Mouse (Mus musculus): ENCODE data around the gene Dna2. TPM values are rescaled to one million over a fixed set of nuclear protein-coding genes. Genes with fewer than 3 reads are reported as not detected.
"Not testable (repeated sequence)": the region's sequence is repeated elsewhere in the genome, so short reads cannot be mapped to it uniquely, and the experiment has no call there.

Gene Dna2
- polyA plus RNA-seq (2011; ENCODE audit: insufficient read length, low read depth, missing spikeins), result 4.7 and 5.1 TPM in 2 replicates

- H3K4me3 ChIP-seq (ENCODE audit: insufficient read depth, low read length), result peak within 1 kb of the TSS; percentile 55
- H3K4me1 ChIP-seq (ENCODE audit: control insufficient read depth, insufficient read depth, low read length), result no peaks in the 10 kb centered on the region
- no peak within 1 kb of the TSS for H3K27ac ChIP-seq (ENCODE audit: insufficient read depth, low read length)
- TF ChIP-seq POLR2A (IDR thresholded peaks at IDR 0.05; ENCODE audit: low read depth, low read length), result peak; percentile 58
- TF ChIP-seq CTCF (IDR thresholded peaks at IDR 0.05; ENCODE audit: borderline replicate concordance, insufficient read depth, low read length), result no peak
Measured at GRCm38 (mm10) chr10:62946738-62947471, at the start of gene Dna2. Dna2 (plus strand) TSS chr10:62947026.

- no peak overlapping the region for H3K27ac ChIP-seq (ENCODE audit: insufficient read depth, low read length)
- H3K4me1 ChIP-seq (ENCODE audit: control insufficient read depth, insufficient read depth, low read length), result peaks cover 2% of the 10 kb centered on the region; the same call in 1 of the 2 replicates
- TF ChIP-seq CTCF (IDR thresholded peaks at IDR 0.05; ENCODE audit: borderline replicate concordance, insufficient read depth, low read length), result no peak
- TF ChIP-seq POLR2A (IDR thresholded peaks at IDR 0.05; ENCODE audit: low read depth, low read length), result no peak
- H3K4me3 ChIP-seq (ENCODE audit: insufficient read depth, low read length), result no peak overlapping the region
Measured at GRCm38 (mm10) chr10:62897437-62897836, 49.4 kb upstream of the Dna2 start.

- TF ChIP-seq CTCF (IDR thresholded peaks at IDR 0.05; ENCODE audit: borderline replicate concordance, insufficient read depth, low read length), result no peak
- no peak for TF ChIP-seq POLR2A (IDR thresholded peaks at IDR 0.05; ENCODE audit: low read depth, low read length)
- Histone ChIP-seq H3K4me1 (ENCODE audit: control insufficient read depth, insufficient read depth, low read length) (peaks cover 2% of the 10 kb centered on the region; the same call in 1 of the 2 replicates), H3K27ac (ENCODE audit: insufficient read depth, low read length) (no peak overlapping the region), H3K4me3 (ENCODE audit: insufficient read depth, low read length) (no peak overlapping the region)
Measured at GRCm38 (mm10) chr10:62898061-62898460, 48.8 kb upstream of the Dna2 start.

- H3K27ac ChIP-seq (ENCODE audit: insufficient read depth, low read length), result no peak overlapping the region
- no peaks in the 10 kb centered on the region for H3K4me1 ChIP-seq (ENCODE audit: control insufficient read depth, insufficient read depth, low read length)
- no peak for TF ChIP-seq CTCF (IDR thresholded peaks at IDR 0.05; ENCODE audit: borderline replicate concordance, insufficient read depth, low read length)
- TF ChIP-seq POLR2A (IDR thresholded peaks at IDR 0.05; ENCODE audit: low read depth, low read length), result no peak
- H3K4me3 ChIP-seq (ENCODE audit: insufficient read depth, low read length), result no peak overlapping the region
Measured at GRCm38 (mm10) chr10:62900144-62900543, 46.7 kb upstream of the Dna2 start.

GRCm38 (mm10) chr10:62901826-62902225 lies 45.0 kb upstream of the Dna2 start:
- TF ChIP-seq POLR2A (IDR thresholded peaks at IDR 0.05; ENCODE audit: low read depth, low read length) (no peak), CTCF (IDR thresholded peaks at IDR 0.05; ENCODE audit: borderline replicate concordance, insufficient read depth, low read length) (no peak)
- no peaks in the 10 kb centered on the region for H3K4me1 ChIP-seq (ENCODE audit: control insufficient read depth, insufficient read depth, low read length)
- no peak overlapping the region for H3K27ac ChIP-seq (ENCODE audit: insufficient read depth, low read length)
- H3K4me3 ChIP-seq (ENCODE audit: insufficient read depth, low read length), result no peak overlapping the region

GRCm38 (mm10) chr10:62902829-62903228 lies 44.0 kb upstream of the Dna2 start:
- Histone ChIP-seq H3K4me3 (ENCODE audit: insufficient read depth, low read length) (no peak overlapping the region), H3K27ac (ENCODE audit: insufficient read depth, low read length) (no peak overlapping the region), H3K4me1 (ENCODE audit: control insufficient read depth, insufficient read depth, low read length) (no peaks in the 10 kb centered on the region)
- no peak for TF ChIP-seq POLR2A (IDR thresholded peaks at IDR 0.05; ENCODE audit: low read depth, low read length)
- no peak for TF ChIP-seq CTCF (IDR thresholded peaks at IDR 0.05; ENCODE audit: borderline replicate concordance, insufficient read depth, low read length)

- no peak overlapping the region for H3K4me3 ChIP-seq (ENCODE audit: insufficient read depth, low read length)
- no peak overlapping the region for H3K27ac ChIP-seq (ENCODE audit: insufficient read depth, low read length)
- H3K4me1 ChIP-seq (ENCODE audit: control insufficient read depth, insufficient read depth, low read length), result no peaks in the 10 kb centered on the region
- no peak for TF ChIP-seq POLR2A (IDR thresholded peaks at IDR 0.05; ENCODE audit: low read depth, low read length)
- TF ChIP-seq CTCF (IDR thresholded peaks at IDR 0.05; ENCODE audit: borderline replicate concordance, insufficient read depth, low read length), result no peak
Measured at GRCm38 (mm10) chr10:62906336-62906735, 40.5 kb upstream of the Dna2 start.

- H3K4me1 ChIP-seq (ENCODE audit: control insufficient read depth, insufficient read depth, low read length); H3K27ac ChIP-seq (ENCODE audit: insufficient read depth, low read length); H3K4me3 ChIP-seq (ENCODE audit: insufficient read depth, low read length): not testable (repeated sequence)
Measured at GRCm38 (mm10) chr10:62908896-62909295, 37.9 kb upstream of the Dna2 start, which contains the start of gene Tet1. Tet1 (minus strand) TSS chr10:62908996.

- Histone ChIP-seq H3K27ac (ENCODE audit: insufficient read depth, low read length) (no peak overlapping the region), H3K4me3 (ENCODE audit: insufficient read depth, low read length) (no peak overlapping the region), H3K4me1 (ENCODE audit: control insufficient read depth, insufficient read depth, low read length) (no peaks in the 10 kb centered on the region)
- no peak for TF ChIP-seq POLR2A (IDR thresholded peaks at IDR 0.05; ENCODE audit: low read depth, low read length)
- TF ChIP-seq CTCF (IDR thresholded peaks at IDR 0.05; ENCODE audit: borderline replicate concordance, insufficient read depth, low read length), result no peak
Measured at GRCm38 (mm10) chr10:62911120-62911519, 35.7 kb upstream of the Dna2 start.

- TF ChIP-seq CTCF (IDR thresholded peaks at IDR 0.05; ENCODE audit: borderline replicate concordance, insufficient read depth, low read length), result no peak
- TF ChIP-seq POLR2A (IDR thresholded peaks at IDR 0.05; ENCODE audit: low read depth, low read length), result no peak
- H3K27ac ChIP-seq (ENCODE audit: insufficient read depth, low read length), result no peak overlapping the region
- H3K4me3 ChIP-seq (ENCODE audit: insufficient read depth, low read length), result no peak overlapping the region
- no peaks in the 10 kb centered on the region for H3K4me1 ChIP-seq (ENCODE audit: control insufficient read depth, insufficient read depth, low read length)
Measured at GRCm38 (mm10) chr10:62918985-62919384, 27.8 kb upstream of the Dna2 start.

Data from embryonic fibroblast, embryonic 13.5 days (primary cell).